Mouse (Mus musculus): ENCODE results near the gene Rbp4.

DNA sequence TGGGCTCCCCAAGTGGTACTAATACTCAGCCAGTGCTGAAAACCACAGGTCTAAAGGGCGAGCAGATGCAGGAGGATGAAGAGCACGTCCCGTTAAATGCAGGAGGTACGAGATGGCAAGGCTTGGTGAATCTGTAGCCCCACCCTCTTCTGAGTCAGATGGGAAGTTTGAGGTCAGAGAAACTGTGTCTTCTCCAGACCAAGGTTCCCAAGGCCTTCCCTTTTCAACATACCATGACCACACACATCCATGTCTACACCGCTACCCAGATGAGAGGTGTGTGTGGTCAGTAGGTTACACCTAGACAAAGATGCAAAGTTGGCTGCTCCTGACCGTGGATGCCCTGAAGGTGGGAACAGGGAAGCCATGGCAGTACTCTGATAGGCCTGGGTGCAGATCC is 9.7 kb upstream of the Rbp4 start:
- no peak for TF ChIP-seq CTCF (IDR thresholded peaks at IDR 0.05; ENCODE audit: low read depth)
- TF ChIP-seq EP300 (IDR thresholded peaks at IDR 0.05; ENCODE audit: low read depth) = no peak

All from liver, postnatal 0 days (tissue).